Mouse (Mus musculus) G1E (cell line): ENCODE measurements around the gene Fam71a. TPM values are rescaled to one million over a fixed set of nuclear protein-coding genes. Genes with fewer than 3 reads are reported as not detected.

ENCODE experiments used
- ATAC-seq: 2 replicates; pipeline ENCODE4 v1.8.0; 2016; ENCODE audit warnings: mild to moderate bottlenecking; ENCODE audit not compliant: insufficient number of reproducible peaks, poor library complexity, low FRiP score, severe bottlenecking; ENCODE audit errors: extremely low read depth
- DNase-seq: peaks from one replicate; pipeline ENCODE4 v3.0.0; 2012; ENCODE audit warnings: low spot score
- H3K27me3 ChIP-seq: 2 replicates; pipeline ENCODE4 v1.6.1; 2012; ENCODE audit warnings: mild to moderate bottlenecking, low read length, inconsistent platforms; ENCODE audit not compliant: insufficient read depth
- H3K36me3 ChIP-seq: replicated peaks from 2 replicates; pipeline ENCODE3; 2012; ENCODE audit warnings: mild to moderate bottlenecking, inconsistent platforms
- H3K4me1 ChIP-seq: 2 replicates; pipeline ENCODE4 v1.6.1; 2012; ENCODE audit warnings: low read depth, low read length, inconsistent platforms, mixed read lengths; ENCODE audit not compliant: insufficient read depth
- H3K4me3 ChIP-seq: 2 replicates; pipeline ENCODE4 v1.5.1; 2012; ENCODE audit warnings: low read depth, mild to moderate bottlenecking, inconsistent platforms, low read length, moderate library complexity, mixed read lengths
- H3K9me3 ChIP-seq: replicated peaks from 2 replicates; pipeline ENCODE4 v1.6.1; 2012; ENCODE audit warnings: inconsistent platforms
- CTCF ChIP-seq: IDR thresholded peaks from 2 replicates; pipeline ENCODE4 v1.5.1; 2012; ENCODE audit warnings: low read depth, low read length, inconsistent platforms, mixed read lengths
- GATA1 ChIP-seq: IDR thresholded peaks from 2 replicates; pipeline ENCODE4 v1.6.1; 2012; ENCODE audit warnings: borderline replicate concordance, low read length, inconsistent platforms, mixed read lengths
- GATA2 ChIP-seq: IDR thresholded peaks from 2 replicates; pipeline ENCODE4 v1.6.1; 2012; ENCODE audit warnings: low read depth, low read length, inconsistent platforms, borderline replicate concordance
- POLR2AphosphoS5 ChIP-seq: IDR thresholded peaks from 2 replicates; pipeline ENCODE4 v1.6.1; 2012; ENCODE audit warnings: low read depth, low read length, inconsistent platforms; ENCODE audit not compliant: insufficient replicate concordance
- TAL1 ChIP-seq: conservative IDR thresholded peaks from 2 replicates; pipeline ENCODE4 v1.6.1; 2012; ENCODE audit warnings: low read depth, low read length, inconsistent platforms, mixed read lengths
- polyA plus RNA-seq: library from polyadenylated mRNA; stranded (reverse); fragments of >175 nt; gene quantifications from 2 replicates; pipeline ENCODE4 v1.2.3, GENCODE M21; 2012
- total RNA-seq, 2 experiments: library from RNA; stranded (forward) in 1 of 2; stranded (reverse) in 1 of 2; fragments of 200-1000 nt in 1 of 2; fragments of >200 nt in 1 of 2; fragmentation: Nextera tagmentation in 1 of 2; gene quantifications; 2 replicates each; pipeline ENCODE4 v1.2.3; 2014 to 2017

Fam71a gene
- total and polyA plus RNA-seq, 3 experiments = 0.05 TPM; not detected in 2

DNA sequence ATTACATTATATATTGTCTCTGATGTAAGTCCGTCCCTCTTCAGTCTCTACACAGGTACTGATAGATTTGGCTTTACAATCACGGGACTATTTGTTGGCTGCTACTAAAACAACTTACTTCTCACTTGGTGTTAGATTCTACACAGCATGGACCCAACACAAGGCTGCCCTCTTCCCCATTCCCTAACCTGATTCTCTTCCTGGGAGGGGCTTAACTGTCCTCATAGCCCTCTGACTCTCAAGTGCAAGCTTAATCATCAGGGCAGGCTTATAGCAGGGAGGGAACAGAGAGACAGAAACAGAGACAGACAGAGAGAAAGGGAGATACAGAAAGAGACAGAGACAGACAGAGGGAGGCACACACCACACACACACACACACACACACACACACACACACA is 32.9 kb downstream of the Fam71a start:
- peaks cover 11% of the 10 kb centered on the region for H3K9me3 ChIP-seq
- H3K36me3 ChIP-seq = no peaks in the 10 kb centered on the region
- TF ChIP-seq GATA1 (no peak), TAL1 (no peak), POLR2AphosphoS5 (no peak), CTCF (no peak), GATA2 (no peak)
- no peak for DNase-seq
- no peaks in the 10 kb centered on the region for H3K27me3 ChIP-seq
- no peak overlapping the region for H3K4me3 ChIP-seq
- ATAC-seq = no peak
- peaks cover 33% of the 10 kb centered on the region for H3K4me1 ChIP-seq

DNA sequence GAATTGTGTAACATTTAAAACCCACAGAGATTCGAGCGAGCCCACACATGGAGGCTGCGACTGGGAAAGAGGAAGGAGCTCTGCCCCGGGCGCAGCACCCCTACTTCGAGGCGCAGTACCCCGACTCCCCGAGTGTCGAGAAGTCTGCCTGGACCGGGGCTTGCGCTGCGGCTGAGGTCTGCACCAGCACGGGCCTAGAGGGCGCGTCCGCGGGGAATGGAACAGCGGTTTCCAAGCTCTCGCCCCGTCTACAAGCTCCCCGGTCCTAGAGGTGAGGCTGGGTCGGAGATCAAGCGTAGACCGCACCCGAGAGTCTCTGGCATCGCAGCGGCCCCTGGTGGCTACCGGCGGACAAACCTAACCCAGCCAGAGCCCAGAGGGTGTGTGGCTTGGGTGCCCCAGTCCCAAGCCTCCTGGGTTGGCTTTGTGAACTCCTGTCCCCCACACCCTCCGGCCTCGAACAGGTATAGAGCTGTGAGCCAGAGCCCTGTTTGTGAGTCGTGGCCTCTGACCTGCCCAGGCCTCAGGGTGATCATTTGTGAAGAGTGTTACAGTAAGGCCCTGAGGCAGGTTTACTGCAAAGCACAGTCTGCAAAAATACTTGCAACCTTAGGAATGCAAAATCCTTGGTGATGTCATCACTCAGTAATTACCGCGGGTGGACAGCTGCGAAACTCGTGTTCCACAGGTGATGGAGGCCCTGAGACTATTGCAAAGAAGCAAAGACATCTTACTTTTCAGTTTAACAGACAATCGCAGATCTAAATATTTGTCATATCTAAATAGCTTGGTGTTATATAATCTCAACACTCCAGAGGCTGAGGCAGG is 38.6 kb downstream of the Fam71a start:
- Histone ChIP-seq H3K36me3 (no peaks in the 10 kb centered on the region), H3K27me3 (no peaks in the 10 kb centered on the region), H3K4me3 (peak overlapping the region; percentile 69; the same call in 1 of the 2 replicates), H3K4me1 (peaks cover 44% of the 10 kb centered on the region), H3K9me3 (peaks cover 11% of the 10 kb centered on the region)
- TF ChIP-seq TAL1 = no peak
- no peak for TF ChIP-seq GATA2
- TF ChIP-seq CTCF = 0 out of 2 replicates have a peak, but pooled peaks have one; percentile 23
- no peak for TF ChIP-seq GATA1
- TF ChIP-seq POLR2AphosphoS5 = no peak
- peak; percentile 58 for DNase-seq
- peak; percentile 89 for ATAC-seq

DNA sequence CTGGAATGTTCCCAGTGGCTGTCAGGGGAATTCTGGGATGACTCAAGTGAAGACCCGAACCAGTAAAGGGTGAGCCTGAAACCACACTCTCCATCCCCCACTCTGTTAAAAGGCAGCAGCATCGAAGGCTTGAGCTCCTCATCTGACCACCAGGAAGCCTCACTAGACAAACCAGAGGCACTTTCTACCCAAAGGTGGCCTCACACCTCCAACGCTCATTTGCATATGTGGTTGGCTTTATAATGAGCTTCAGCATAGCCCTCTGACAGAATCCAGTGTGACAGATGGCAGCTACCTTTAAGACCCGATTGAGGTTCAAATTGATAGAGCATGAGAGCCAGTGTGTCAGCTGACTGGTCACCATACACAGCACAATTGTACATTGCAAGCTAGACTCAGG is 40.3 kb downstream of the Fam71a start:
- Histone ChIP-seq H3K9me3 (peaks cover 1% of the 10 kb centered on the region), H3K27me3 (no peaks in the 10 kb centered on the region), H3K36me3 (no peaks in the 10 kb centered on the region), H3K4me3 (no peak overlapping the region), H3K4me1 (peaks cover 44% of the 10 kb centered on the region)
- ATAC-seq (no peak), DNase-seq (no peak)
- no peak for TF ChIP-seq POLR2AphosphoS5
- no peak for TF ChIP-seq CTCF
- TF ChIP-seq TAL1 = no peak
- no peak for TF ChIP-seq GATA2
- no peak for TF ChIP-seq GATA1

DNA sequence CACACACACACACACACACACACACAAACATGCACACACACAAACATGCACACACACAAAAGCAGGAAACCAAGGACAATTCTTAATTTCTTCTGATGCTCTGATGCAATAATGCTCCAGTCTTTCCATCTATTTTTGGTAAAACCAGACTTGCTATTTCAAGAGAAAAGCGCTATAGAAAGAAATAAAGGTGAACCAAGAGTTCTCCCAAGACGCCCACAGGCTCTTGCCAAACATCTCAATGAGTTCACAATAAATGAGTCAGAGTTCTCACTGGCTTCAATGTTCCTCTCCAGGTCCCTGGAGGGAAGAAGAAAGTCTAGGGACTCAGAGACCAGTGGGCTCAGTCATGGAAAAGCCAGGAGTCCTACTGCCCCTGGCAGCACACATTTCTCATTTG is 40.9 kb downstream of the Fam71a start:
- no peak overlapping the region for H3K4me3 ChIP-seq
- H3K36me3 ChIP-seq = no peaks in the 10 kb centered on the region
- no peak for DNase-seq
- TF ChIP-seq POLR2AphosphoS5 (no peak), GATA1 (no peak), CTCF (no peak), TAL1 (no peak), GATA2 (no peak)
- ATAC-seq = no peak
- H3K9me3 ChIP-seq = no peaks in the 10 kb centered on the region
- H3K4me1 ChIP-seq = peaks cover 44% of the 10 kb centered on the region
- H3K27me3 ChIP-seq = no peaks in the 10 kb centered on the region

DNA sequence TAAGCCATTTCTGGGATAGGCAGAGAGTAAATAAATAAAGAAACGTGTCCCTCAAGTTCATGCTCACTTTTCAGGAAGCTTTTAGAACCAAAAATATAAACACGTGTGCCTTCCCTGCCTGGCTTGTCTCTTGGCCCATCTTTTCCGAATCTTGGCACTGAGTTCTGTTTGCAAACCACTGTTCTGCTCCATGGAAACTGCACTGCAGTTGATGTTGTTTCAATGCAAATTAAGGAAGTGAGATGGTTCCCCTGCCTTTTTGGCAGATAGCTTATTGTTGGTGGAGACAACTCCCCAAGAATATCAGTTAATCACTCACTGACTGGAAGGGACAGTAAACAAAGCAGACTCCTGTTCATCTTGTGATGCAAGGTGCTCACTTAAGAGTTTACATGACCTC is 41.9 kb downstream of the Fam71a start:
- TF ChIP-seq GATA2 = no peak
- no peak for TF ChIP-seq GATA1
- no peak for TF ChIP-seq POLR2AphosphoS5
- TF ChIP-seq TAL1 = no peak
- TF ChIP-seq CTCF = no peak
- Histone ChIP-seq H3K9me3 (no peaks in the 10 kb centered on the region), H3K36me3 (no peaks in the 10 kb centered on the region), H3K4me1 (peaks cover 44% of the 10 kb centered on the region), H3K4me3 (no peak overlapping the region), H3K27me3 (no peaks in the 10 kb centered on the region)
- ATAC-seq (no peak), DNase-seq (no peak)

DNA sequence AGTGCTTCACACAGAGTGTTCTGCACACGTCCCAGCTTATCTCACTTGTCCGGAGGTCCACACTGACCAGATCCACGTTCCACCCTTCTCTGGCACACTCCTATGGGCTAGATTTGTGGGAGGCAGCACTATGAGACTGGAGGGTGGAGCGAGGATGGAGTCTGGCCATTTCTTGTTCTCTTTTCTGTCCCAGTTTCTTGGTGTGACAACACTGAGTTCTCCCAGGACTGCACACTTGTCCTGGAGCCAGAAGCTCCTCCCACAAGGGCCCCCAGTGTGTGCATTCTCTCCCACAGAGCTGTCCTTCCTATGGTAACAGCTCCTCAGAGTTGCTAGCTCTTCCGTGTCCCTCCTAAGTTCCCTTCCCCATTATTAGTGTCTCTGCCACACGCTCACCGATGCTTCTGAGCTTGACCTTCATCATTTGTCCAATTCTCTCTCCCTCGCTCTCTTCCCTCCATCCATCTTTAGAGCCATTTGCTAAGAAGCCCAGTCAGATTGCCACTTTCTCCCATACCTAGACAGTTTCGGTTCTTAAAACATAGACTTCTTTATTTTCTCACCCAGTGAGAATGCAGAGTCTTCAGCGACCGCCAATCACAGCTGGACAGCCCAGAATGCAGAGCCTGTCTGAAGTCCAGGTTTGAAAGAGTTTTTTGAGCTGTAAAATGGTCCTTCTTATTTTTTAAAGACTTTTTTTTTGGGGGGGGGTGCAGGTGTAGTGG is 48.9 kb downstream of the Fam71a start:
- DNase-seq (no peak), ATAC-seq (no peak)
- H3K4me1 ChIP-seq = peaks cover 29% of the 10 kb centered on the region
- TF ChIP-seq GATA1 (no peak), GATA2 (no peak), CTCF (no peak), TAL1 (no peak), POLR2AphosphoS5 (no peak)
- H3K36me3 ChIP-seq = no peaks in the 10 kb centered on the region
- H3K4me3 ChIP-seq = no peak overlapping the region
- H3K27me3 ChIP-seq = peaks cover 7% of the 10 kb centered on the region; the same call in 1 of the 2 replicates
- no peaks in the 10 kb centered on the region for H3K9me3 ChIP-seq
